ENCODE assay signal across 15 mouse cellular contexts in genomic region chr2:180307680-180308079, GRCm38 (mm10). TPM values are rescaled to one million over a fixed set of nuclear protein-coding genes. Genes with fewer than 3 reads are reported as not detected.
"Had no signal": no experiment of that assay in that cellular context is flagged by ENCODE, and none has a peak within 500 bp of the region (broad histone marks: within the 10 kb centered on the region; RNA-seq: fewer than 3 reads in every experiment).

No protein-coding gene starts in this region.

- H3K9me3 ChIP-seq: intestine, embryonic 15.5 days; limb, embryonic 15.5 days; liver, embryonic 13.5 days; midbrain, embryonic 13.5 days had no signal

- H3K36me3 ChIP-seq: intestine, embryonic 15.5 days; limb, embryonic 15.5 days; liver, embryonic 13.5 days; midbrain, embryonic 13.5 days had no signal

- H3K9ac ChIP-seq: intestine, embryonic 15.5 days; limb, embryonic 15.5 days; liver, embryonic 13.5 days; liver, postnatal 0 days; midbrain, embryonic 13.5 days had no signal

- H3K4me3 ChIP-seq: intestine, embryonic 15.5 days; left cerebral cortex, adult 2 months; limb, embryonic 15.5 days; liver, embryonic 13.5 days; midbrain, embryonic 13.5 days had no signal

- H3K27me3 ChIP-seq: intestine, embryonic 15.5 days; limb, embryonic 15.5 days; liver, embryonic 13.5 days; midbrain, embryonic 13.5 days had no signal

- H3K4me2 ChIP-seq: intestine, embryonic 15.5 days; limb, embryonic 15.5 days; liver, embryonic 13.5 days; midbrain, embryonic 13.5 days had no signal

- H3K27ac ChIP-seq: intestine, embryonic 15.5 days; left cerebral cortex, adult 2 months; limb, embryonic 15.5 days; liver, embryonic 13.5 days; macrophage; midbrain, embryonic 13.5 days had no signal

- H3K4me1 ChIP-seq: limb, embryonic 15.5 days; liver, embryonic 13.5 days; midbrain, embryonic 13.5 days had no signal

- DNase-seq: kidney, adult 18-20 months; kidney, postnatal 14 days; liver, embryonic 13.5 days; liver, postnatal 0 days; right cerebral cortex, postnatal 25 days had no signal

- ATAC-seq: intestine, embryonic 15.5 days; liver, postnatal 0 days; midbrain, embryonic 13.5 days had no signal

RNA-seq across cellular contexts. Expression of gene Rbbp8nl, which starts 18.0 kb away (rescaled TPM):
- total RNA-seq: layer of hippocampus, adult 8-10 months; layer of hippocampus, postnatal 14 days; left cerebral cortex, adult 2 months; left cerebral cortex, postnatal 14 days; midbrain, postnatal 0 days had no signal
- polyA plus RNA-seq: liver, embryonic 13.5 days; liver, postnatal 0 days; macrophage; midbrain, embryonic 13.5 days; midbrain, postnatal 0 days; neural tube, embryonic 14.5 days had no signal

RNA-seq across cellular contexts. Expression of gene Gata5, which starts 26.8 kb away (rescaled TPM):
- total RNA-seq: layer of hippocampus, adult 8-10 months; layer of hippocampus, postnatal 14 days; left cerebral cortex, adult 2 months; left cerebral cortex, postnatal 14 days; midbrain, postnatal 0 days had no signal
- polyA plus RNA-seq: limb, embryonic 15.5 days; macrophage; midbrain, embryonic 13.5 days; midbrain, postnatal 0 days; neural tube, embryonic 14.5 days had no signal
